Mouse (Mus musculus) stomach, embryonic 14.5 days (tissue): Measurements from ENCODE around the gene Med11. TPM values are rescaled to one million over a fixed set of nuclear protein-coding genes. Genes with fewer than 3 reads are reported as not detected.

ENCODE experiments used
- ATAC-seq: fragments of 200-750 bp; cut with Nextera tagmentation; 2 replicates; pipeline ENCODE4 v1.8.0; 2017; ENCODE audit warnings: low read depth, moderate TSS enrichment; ENCODE audit not compliant: insufficient number of reproducible peaks, insufficient read depth, low FRiP score
- H3K27ac ChIP-seq: fragments of 300-500 bp; sonication (generic); 2 replicates; pipeline ENCODE4 v1.5.1; 2014; ENCODE audit warnings: mild to moderate bottlenecking, low read length, moderate library complexity, mixed read lengths
- H3K27me3 ChIP-seq: fragments of 300-500 bp; sonication (generic); 2 replicates; pipeline ENCODE4 v1.6.1; 2014; ENCODE audit warnings: low read length, control low read depth, mixed read lengths; ENCODE audit not compliant: control insufficient read depth, insufficient read depth
- H3K36me3 ChIP-seq: fragments of 300-500 bp; sonication (generic); 2 replicates; pipeline ENCODE4 v1.6.1; 2014; ENCODE audit warnings: mild to moderate bottlenecking, control low read depth, low read length, moderate library complexity, mixed read lengths; ENCODE audit not compliant: control insufficient read depth, insufficient read depth
- H3K4me1 ChIP-seq: fragments of 300-500 bp; sonication (generic); 2 replicates; pipeline ENCODE4 v1.6.1; 2014; ENCODE audit warnings: low read length, control low read depth, mixed read lengths; ENCODE audit not compliant: control insufficient read depth, insufficient read depth
- H3K4me2 ChIP-seq: fragments of 300-500 bp; sonication (generic); replicated peaks from 2 replicates; pipeline ENCODE4 v1.6.1; 2014; ENCODE audit warnings: low read depth, low read length, control low read depth
- H3K4me3 ChIP-seq: fragments of 300-500 bp; sonication (generic); 2 replicates; pipeline ENCODE4 v1.5.1; 2014; ENCODE audit warnings: low read depth, low read length, control low read depth
- H3K9ac ChIP-seq: fragments of 300-500 bp; sonication (generic); replicated peaks from 2 replicates; pipeline ENCODE4 v1.6.1; 2014; ENCODE audit warnings: low read depth, mild to moderate bottlenecking, control low read depth, low read length, moderate library complexity, mixed read lengths
- H3K9me3 ChIP-seq: fragments of 300-500 bp; sonication (generic); 2 replicates; pipeline ENCODE4 v1.6.1; 2016; ENCODE audit warnings: low read depth, low read length, control low read depth; ENCODE audit not compliant: control insufficient read depth
- WGBS: fragments of 180-500 bp; shearing (Covaris S2); extraction: QIAGEN DNeasy Blood & Tissue Kit; methylation state at CpG from one replicate; pipeline ENCODE4 v1.1.7; 2014; 5-methylcytosine and 5-hydroxymethylcytosine counted together
- polyA plus RNA-seq: library from polyadenylated mRNA; unstranded; fragments of >200 nt; fragmentation: Nextera tagmentation; extraction: Ambion mirVana; gene quantifications from 2 replicates; pipeline ENCODE4 v1.2.1, GENCODE M21; 2014

The Med11 gene
- polyA plus RNA-seq, 1 experiment from 2014 or later, result 49.8 TPM

- ATAC-seq, result no peak
- Histone ChIP-seq H3K27ac (no peak overlapping the region), H3K4me2 (no peak overlapping the region), H3K36me3 (peaks cover 4% of the 10 kb centered on the region; the same call in 1 of the 2 replicates), H3K9me3 (no peaks in the 10 kb centered on the region), H3K4me3 (no peak overlapping the region), H3K4me1 (peaks cover 7% of the 10 kb centered on the region), H3K9ac (no peak overlapping the region), H3K27me3 (no peaks in the 10 kb centered on the region)
- WGBS, result 84% methylated on average over 9 of the region's 9 CpGs
Measured at GRCm38 (mm10) chr11:70453261-70454044, 1.7 kb downstream of the Med11 start.

GRCm38 (mm10) chr11:70458688-70459600, 7.2 kb downstream of the Med11 start, which contains the start of gene Zmynd15:
Gene Zmynd15 (plus strand): TSS chr11:70459433.
- ATAC-seq, result no peak
- WGBS, result 14% methylated on average over 32 of the region's 32 CpGs
- H3K27ac ChIP-seq, result no peak within 1 kb of the TSS

GRCm38 (mm10) chr11:70459601-70460101, 7.9 kb downstream of the Med11 start, which contains the start of gene Cxcl16:
Gene Cxcl16 (minus strand): TSS chr11:70459984.
- 4% methylated on average over 30 of the region's 30 CpGs for WGBS
- no peaks in the 10 kb centered on the region for H3K9me3 ChIP-seq
- H3K4me2 ChIP-seq, result peak within 1 kb of the TSS; percentile 91
- ATAC-seq, result peak; percentile 73
- peaks cover 7% of the 10 kb centered on the region; the same call in 1 of the 2 replicates for H3K4me1 ChIP-seq
- H3K36me3 ChIP-seq, result no peaks in the 10 kb centered on the region
- H3K4me3 ChIP-seq, result peak within 1 kb of the TSS; percentile 50
- peak within 1 kb of the TSS; percentile 28; the same call in 1 of the 2 replicates for H3K9ac ChIP-seq
- 0 out of 2 replicates have a peak, but pooled peaks cover 4% of the 10 kb centered on the region for H3K27me3 ChIP-seq
- H3K27ac ChIP-seq, result no peak within 1 kb of the TSS

More at GRCm38 (mm10) chr11:70458688-70459600, 7.2 kb downstream of the Med11 start, which contains the start of gene Zmynd15:
- Histone ChIP-seq H3K9me3 (no peaks in the 10 kb centered on the region), H3K4me3 (peak within 1 kb of the TSS; percentile 50), H3K9ac (peak within 1 kb of the TSS; percentile 28; the same call in 1 of the 2 replicates), H3K27me3 (0 out of 2 replicates have a peak, but pooled peaks cover 4% of the 10 kb centered on the region), H3K36me3 (no peaks in the 10 kb centered on the region), H3K4me2 (peak within 1 kb of the TSS; percentile 91), H3K4me1 (peaks cover 7% of the 10 kb centered on the region; the same call in 1 of the 2 replicates)

GRCm38 (mm10) chr11:70463970-70464369, 12.3 kb downstream of the Med11 start:
- Histone ChIP-seq H3K4me3 (no peak overlapping the region), H3K27ac (no peak overlapping the region), H3K9ac (no peak overlapping the region), H3K4me2 (no peak overlapping the region), H3K27me3 (0 out of 2 replicates have a peak, but pooled peaks cover 4% of the 10 kb centered on the region), H3K9me3 (no peaks in the 10 kb centered on the region), H3K36me3 (no peaks in the 10 kb centered on the region), H3K4me1 (peaks cover 11% of the 10 kb centered on the region; the same call in 1 of the 2 replicates)
- ATAC-seq, result no peak
- WGBS, result 79% methylated on average over 5 of the region's 5 CpGs

- 32% methylated on average over 16 of the region's 16 CpGs for WGBS
- Histone ChIP-seq H3K4me2 (peak overlapping the region; percentile 44), H3K27ac (no peak overlapping the region), H3K4me1 (peaks cover 9% of the 10 kb centered on the region; the same call in 1 of the 2 replicates), H3K27me3 (no peaks in the 10 kb centered on the region), H3K9ac (peak overlapping the region; percentile 4; the same call in 1 of the 2 replicates), H3K4me3 (peak overlapping the region; percentile 4; the same call in 1 of the 2 replicates), H3K9me3 (no peaks in the 10 kb centered on the region), H3K36me3 (no peaks in the 10 kb centered on the region)
- ATAC-seq, result no peak
Measured at GRCm38 (mm10) chr11:70465211-70465610, 13.5 kb downstream of the Med11 start.

- no peak overlapping the region for H3K27ac ChIP-seq
- WGBS, result 6% methylated on average over 23 of the region's 23 CpGs
- H3K4me3 ChIP-seq, result peak overlapping the region; percentile 4; the same call in 1 of the 2 replicates
- no peaks in the 10 kb centered on the region for H3K27me3 ChIP-seq
- no peaks in the 10 kb centered on the region for H3K9me3 ChIP-seq
- peaks cover 9% of the 10 kb centered on the region; the same call in 1 of the 2 replicates for H3K4me1 ChIP-seq
- H3K36me3 ChIP-seq, result no peaks in the 10 kb centered on the region
- peak overlapping the region; percentile 44 for H3K4me2 ChIP-seq
- no peak for ATAC-seq
- peak overlapping the region; percentile 4; the same call in 1 of the 2 replicates for H3K9ac ChIP-seq
Measured at GRCm38 (mm10) chr11:70465824-70466223, 14.1 kb downstream of the Med11 start.

GRCm38 (mm10) chr11:70467902-70468619, 16.3 kb downstream of the Med11 start:
- 75% methylated on average over 5 of the region's 5 CpGs for WGBS
- no peak for ATAC-seq
- H3K27me3 ChIP-seq, result no peaks in the 10 kb centered on the region
- H3K27ac ChIP-seq, result no peak overlapping the region
- no peaks in the 10 kb centered on the region for H3K36me3 ChIP-seq
- H3K4me3 ChIP-seq, result no peak overlapping the region
- H3K9me3 ChIP-seq, result no peaks in the 10 kb centered on the region
- H3K4me1 ChIP-seq, result peaks cover 9% of the 10 kb centered on the region; the same call in 1 of the 2 replicates
- H3K4me2 ChIP-seq, result no peak overlapping the region
- H3K9ac ChIP-seq, result no peak overlapping the region
